Mouse (Mus musculus) bone marrow, adult 2 months (tissue): ENCODE measurements around the gene Gm49380.

ENCODE experiments used
- CTCF ChIP-seq: fragments of 200-500 bp; IDR thresholded peaks from 2 replicates; pipeline ENCODE4 v1.5.1; 2011; ENCODE audit warnings: low read length, control low read depth; ENCODE audit not compliant: control insufficient read depth, insufficient read depth
- POLR2A ChIP-seq: fragments of 200-500 bp; IDR thresholded peaks from 2 replicates; pipeline ENCODE4 v1.6.1; 2011; ENCODE audit warnings: low read depth, mild to moderate bottlenecking, control low read depth, low read length, borderline replicate concordance; ENCODE audit not compliant: control insufficient read depth

DNA sequence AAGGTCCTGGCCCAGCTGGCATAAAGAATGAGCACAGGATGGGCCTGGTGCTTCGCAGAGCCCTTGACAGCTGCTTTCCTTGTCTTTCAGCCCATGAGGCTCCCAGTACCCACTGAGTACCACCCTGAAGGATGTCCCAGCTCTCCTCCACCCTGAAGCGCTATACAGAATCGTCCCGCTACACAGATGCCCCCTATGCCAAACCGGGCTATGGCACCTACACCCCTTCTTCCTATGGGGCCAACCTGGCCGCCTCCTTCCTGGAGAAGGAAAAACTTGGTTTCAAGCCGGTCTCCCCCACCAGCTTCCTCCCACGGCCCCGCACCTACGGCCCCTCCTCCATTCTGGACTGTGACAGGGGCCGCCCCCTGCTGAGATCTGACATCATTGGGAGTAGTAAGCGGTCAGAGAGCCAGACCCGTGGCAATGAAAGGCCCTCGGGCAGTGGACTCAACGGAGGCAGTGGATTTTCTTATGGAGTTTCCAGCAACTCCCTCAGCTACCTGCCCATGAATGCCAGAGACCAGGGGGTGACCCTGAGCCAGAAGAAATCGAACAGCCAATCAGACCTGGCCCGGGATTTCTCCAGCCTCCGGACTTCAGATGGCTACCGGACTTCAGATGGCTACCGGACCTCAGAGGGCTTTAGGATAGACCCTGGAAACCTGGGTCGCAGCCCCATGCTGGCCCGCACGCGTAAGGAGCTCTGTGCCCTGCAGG is 37.9 kb downstream of the Gm49380 start:
- TF ChIP-seq POLR2A (no peak), CTCF (no peak)
